Mouse (Mus musculus) small intestine, adult 2 months (tissue): ENCODE results near the gene Spred2.

ENCODE experiments used
- CTCF ChIP-seq: fragments of 200-500 bp; IDR thresholded peaks from 2 replicates; pipeline ENCODE4 v1.5.1; 2012; ENCODE audit warnings: low read depth, mild to moderate bottlenecking, control low read depth, inconsistent platforms, low read length, moderate library complexity, mixed read lengths; ENCODE audit not compliant: insufficient replicate concordance, insufficient read length; ENCODE audit errors: extremely low read depth
- POLR2A ChIP-seq: fragments of 200-500 bp; IDR thresholded peaks from 2 replicates; pipeline ENCODE4 v1.6.1; 2012; ENCODE audit warnings: low read depth, mild to moderate bottlenecking, control low read depth, inconsistent platforms, low read length, moderate library complexity

DNA sequence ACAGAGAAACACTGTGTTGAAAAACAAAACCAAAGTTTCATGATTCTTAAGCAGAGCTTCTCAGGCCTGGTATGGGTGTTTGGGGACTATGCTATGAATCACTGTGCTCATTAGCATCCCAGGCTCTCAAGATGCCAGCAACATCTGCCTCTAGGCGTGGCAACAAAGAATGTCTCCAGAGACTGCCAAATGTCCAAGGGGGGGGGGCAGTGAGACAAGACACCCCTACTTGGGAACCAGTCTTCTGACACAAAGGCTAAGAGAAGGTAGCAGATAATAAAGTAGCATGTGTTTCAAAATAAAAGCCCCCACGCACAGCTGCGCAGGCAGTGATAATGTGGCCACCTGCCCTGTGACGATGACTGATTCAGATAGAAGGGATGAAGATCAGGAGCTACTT, 119.1 kb downstream of the Spred2 start:
- TF ChIP-seq CTCF, result no peak
- TF ChIP-seq POLR2A, result no peak
